Mouse (Mus musculus): ENCODE results near the gene Cmbl. TPM values are rescaled to one million over a fixed set of nuclear protein-coding genes. Genes with fewer than 3 reads are reported as not detected.

Cmbl gene
- polyA plus RNA-seq, 1 experiment from 2014 or later = 7.7 TPM

DNA sequence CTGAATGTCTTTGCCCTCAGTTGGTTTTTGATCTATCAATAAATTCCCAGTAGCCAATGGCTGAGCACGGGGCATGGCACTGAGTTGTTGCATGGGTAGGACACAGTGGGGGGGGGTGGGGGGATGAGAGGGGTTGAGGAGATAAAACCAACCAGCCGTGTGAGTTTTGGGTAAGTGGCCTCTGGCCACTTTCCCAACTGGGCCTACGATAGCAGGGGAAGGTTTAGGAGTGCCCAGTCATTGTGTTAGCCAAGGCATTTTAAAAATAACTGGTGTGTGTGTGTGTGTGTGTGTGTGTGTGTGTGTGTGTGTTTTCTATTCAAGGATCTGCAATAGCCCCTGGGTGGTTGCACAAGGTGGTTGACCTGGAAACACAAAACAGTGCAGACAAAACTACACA lies 21.9 kb upstream of the Cmbl start:
- Histone ChIP-seq H3K4me2 (no peak overlapping the region), H3K27ac (replicated peaks) (no peak overlapping the region), H3K9me3 (replicated peaks) (no peaks in the 10 kb centered on the region), H3K9ac (replicated peaks) (no peak overlapping the region), H3K27me3 (replicated peaks) (no peaks in the 10 kb centered on the region), H3K36me3 (no peaks in the 10 kb centered on the region), H3K4me1 (peaks cover 11% of the 10 kb centered on the region), H3K4me3 (replicated peaks) (no peak overlapping the region)
- 10% methylated on average over 3 of the region's 3 CpGs for WGBS
- no peak for ATAC-seq (ENCODE audit: low FRiP score)

DNA sequence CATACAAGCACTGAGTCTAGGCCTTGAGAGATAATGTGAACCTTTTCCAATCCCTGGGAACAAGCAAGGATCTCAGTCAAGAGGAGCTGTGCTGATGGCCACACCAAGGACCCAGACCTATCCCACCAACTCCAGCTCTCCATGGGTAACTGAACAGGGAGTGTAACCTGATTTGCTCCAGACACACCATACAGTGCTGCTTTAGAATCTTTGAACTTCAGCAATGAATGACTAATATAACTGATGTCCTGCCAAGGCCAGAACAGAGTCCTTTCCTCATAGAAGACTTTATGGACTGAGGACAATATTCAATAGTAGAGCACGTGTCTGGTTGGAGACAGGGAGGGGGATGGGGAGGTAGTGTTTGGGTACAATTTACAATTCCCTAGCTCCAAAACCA lies 20.1 kb upstream of the Cmbl start:
- Histone ChIP-seq H3K9me3 (replicated peaks) (no peaks in the 10 kb centered on the region), H3K4me1 (peaks cover 11% of the 10 kb centered on the region), H3K4me2 (no peak overlapping the region), H3K27me3 (replicated peaks) (no peaks in the 10 kb centered on the region), H3K27ac (replicated peaks) (no peak overlapping the region), H3K9ac (replicated peaks) (no peak overlapping the region), H3K4me3 (replicated peaks) (no peak overlapping the region), H3K36me3 (no peaks in the 10 kb centered on the region)
- ATAC-seq (ENCODE audit: low FRiP score) = no peak
- WGBS = 55% methylated on average over 1 of the region's 1 CpGs

DNA sequence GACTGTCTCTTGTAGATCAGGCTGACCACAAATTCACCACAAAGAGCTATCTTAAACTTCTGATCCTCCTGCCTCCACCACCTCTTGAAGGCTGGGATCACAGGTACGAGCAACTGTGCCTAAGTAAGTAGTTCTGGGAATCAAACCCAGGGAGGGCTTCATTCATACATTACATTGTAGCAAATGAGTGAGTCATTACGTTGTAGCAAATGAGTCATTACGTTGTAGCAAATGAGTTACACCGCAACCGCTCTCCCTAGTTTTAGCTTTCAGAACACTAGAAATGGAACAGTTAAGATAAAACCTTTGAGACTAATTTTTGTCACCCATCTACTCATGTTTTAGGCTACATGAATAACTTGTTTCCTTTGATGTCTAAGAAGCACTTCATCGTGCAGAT lies 18.9 kb upstream of the Cmbl start:
- no peak for ATAC-seq (ENCODE audit: low FRiP score)
- Histone ChIP-seq H3K27me3 (replicated peaks) (no peaks in the 10 kb centered on the region), H3K27ac (replicated peaks) (no peak overlapping the region), H3K4me3 (replicated peaks) (no peak overlapping the region), H3K4me2 (no peak overlapping the region), H3K4me1 (peaks cover 11% of the 10 kb centered on the region), H3K9me3 (replicated peaks) (no peaks in the 10 kb centered on the region), H3K36me3 (no peaks in the 10 kb centered on the region), H3K9ac (replicated peaks) (no peak overlapping the region)
- whole genome bisulfite sequencing = 89% methylated on average over 6 of the region's 6 CpGs

DNA sequence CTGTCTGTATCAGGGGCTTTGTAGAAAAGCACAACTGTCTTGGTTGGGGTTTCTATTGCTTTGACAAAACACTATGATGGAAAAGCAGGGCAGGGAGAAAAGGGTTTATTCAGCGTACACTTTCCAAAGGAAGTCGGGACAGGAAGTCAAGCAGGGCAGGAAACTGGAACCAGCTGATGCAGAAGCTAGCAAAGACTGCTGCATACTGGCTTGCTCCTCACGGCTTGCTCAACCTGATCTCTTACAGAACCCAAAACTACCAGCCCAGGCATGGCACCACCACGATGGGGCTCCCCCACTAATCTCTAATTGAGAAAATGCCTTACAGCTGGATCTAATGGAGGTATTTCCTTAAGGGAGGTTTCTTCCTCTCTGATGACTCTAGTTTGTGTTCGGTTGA lies 17.8 kb upstream of the Cmbl start:
- Histone ChIP-seq H3K9me3 (replicated peaks) (no peaks in the 10 kb centered on the region), H3K27ac (replicated peaks) (no peak overlapping the region), H3K4me1 (peaks cover 4% of the 10 kb centered on the region), H3K27me3 (replicated peaks) (no peaks in the 10 kb centered on the region), H3K9ac (replicated peaks) (no peak overlapping the region), H3K4me3 (replicated peaks) (no peak overlapping the region), H3K36me3 (no peaks in the 10 kb centered on the region), H3K4me2 (no peak overlapping the region)
- no peak for ATAC-seq (ENCODE audit: low FRiP score)
- 77% methylated on average over 5 of the region's 5 CpGs for WGBS

DNA sequence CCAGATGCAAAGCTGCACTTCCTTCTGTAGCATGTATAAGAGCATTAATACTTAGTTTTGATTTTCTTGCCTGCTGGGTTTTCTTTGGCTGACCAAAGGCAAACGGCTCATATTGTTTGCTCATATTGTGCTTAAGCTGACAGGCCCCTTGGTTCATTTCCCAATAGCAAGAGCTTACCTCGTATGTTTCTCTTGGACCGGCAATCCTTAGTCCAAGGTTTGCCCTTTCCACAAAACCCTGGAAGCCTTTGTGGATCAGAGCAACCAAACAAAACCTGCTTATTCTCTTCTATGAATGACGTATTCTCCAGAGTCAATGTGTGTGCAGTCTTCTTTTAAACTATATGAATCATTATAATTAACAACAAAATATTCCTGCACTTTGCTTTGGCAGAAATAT lies 14.8 kb upstream of the Cmbl start:
- Histone ChIP-seq H3K4me1 (no peaks in the 10 kb centered on the region), H3K9ac (replicated peaks) (no peak overlapping the region)
- 89% methylated on average over 4 of the region's 4 CpGs for WGBS

DNA sequence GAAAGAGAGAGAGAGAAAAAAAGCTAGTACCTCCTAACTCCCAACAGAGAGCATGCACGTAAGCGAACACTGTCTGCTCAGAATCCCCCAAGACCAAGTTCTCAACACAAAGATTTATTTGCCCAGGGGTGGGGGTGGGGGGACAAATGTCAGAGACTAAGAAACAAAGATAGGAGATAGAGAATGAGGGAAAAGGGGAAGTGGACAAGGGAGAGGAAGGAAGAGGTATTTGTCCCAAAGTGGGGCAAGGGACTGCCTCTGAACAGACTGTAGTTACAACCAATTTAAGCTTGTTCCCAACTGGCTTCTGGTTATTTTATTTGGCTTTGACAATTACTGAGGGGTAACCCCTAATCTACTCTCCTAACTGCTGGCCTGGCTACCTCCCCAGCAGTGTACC lies 10.3 kb upstream of the Cmbl start:
- Histone ChIP-seq H3K4me2 (no peak overlapping the region), H3K27me3 (replicated peaks) (no peaks in the 10 kb centered on the region), H3K9ac (replicated peaks) (no peak overlapping the region), H3K27ac (replicated peaks) (no peak overlapping the region), H3K36me3 (no peaks in the 10 kb centered on the region), H3K4me1 (no peaks in the 10 kb centered on the region), H3K4me3 (replicated peaks) (no peak overlapping the region), H3K9me3 (replicated peaks) (no peaks in the 10 kb centered on the region)
- ATAC-seq (ENCODE audit: low FRiP score) = no peak
- WGBS = 82% methylated on average over 2 of the region's 2 CpGs

More for the DNA sequence above, 14.8 kb upstream of the Cmbl start:
- Histone ChIP-seq H3K27me3 (replicated peaks) (no peaks in the 10 kb centered on the region), H3K9me3 (replicated peaks) (no peaks in the 10 kb centered on the region), H3K27ac (replicated peaks) (no peak overlapping the region), H3K4me3 (replicated peaks) (no peak overlapping the region), H3K4me2 (no peak overlapping the region), H3K36me3 (no peaks in the 10 kb centered on the region)
- ATAC-seq (ENCODE audit: low FRiP score) = no peak

DNA sequence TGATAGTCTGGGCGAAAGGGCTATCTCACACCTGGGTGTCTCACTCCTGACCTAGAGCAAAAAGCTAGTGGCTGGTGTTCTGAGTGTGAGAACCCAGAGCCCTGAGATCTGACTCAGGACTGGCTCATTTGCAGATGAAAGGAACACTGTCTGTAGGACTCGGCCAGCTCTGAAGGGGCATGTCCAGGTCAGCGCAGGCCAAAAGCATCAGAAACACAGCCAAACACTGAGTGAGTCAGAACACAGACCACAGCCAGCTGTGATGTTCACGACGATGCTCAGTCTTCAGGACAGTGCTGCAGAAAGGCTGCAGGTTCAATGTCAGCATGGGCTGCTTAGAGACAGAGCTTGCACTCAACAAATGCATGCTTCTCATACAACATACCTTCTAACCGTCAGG lies 3.8 kb upstream of the Cmbl start:
- ATAC-seq (ENCODE audit: low FRiP score) = no peak

DNA sequence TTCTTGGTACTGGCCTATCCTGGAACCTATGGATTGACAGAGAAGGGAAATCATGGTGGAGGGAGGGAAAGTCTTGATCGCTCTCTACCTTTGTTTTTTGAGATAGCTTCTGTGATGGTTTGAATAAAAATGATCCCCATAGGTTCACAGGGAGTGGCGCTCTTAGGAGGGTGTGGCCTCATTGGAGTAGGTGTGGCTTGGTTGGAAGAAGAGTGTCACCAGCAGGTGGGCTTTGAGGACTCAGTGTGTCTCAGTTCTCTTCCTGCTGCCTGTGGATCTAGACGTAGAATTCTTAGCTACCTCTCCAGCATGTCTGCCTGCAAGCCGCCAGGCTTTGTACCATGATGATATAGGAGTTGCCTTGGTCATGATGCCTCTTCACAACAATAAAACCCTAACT lies 3.2 kb upstream of the Cmbl start:
- no peak overlapping the region for H3K9ac ChIP-seq (replicated peaks)
- no peak overlapping the region for H3K27ac ChIP-seq (replicated peaks)
- no peaks in the 10 kb centered on the region for H3K9me3 ChIP-seq (replicated peaks)
- no peaks in the 10 kb centered on the region for H3K36me3 ChIP-seq
- H3K4me3 ChIP-seq (replicated peaks) = no peak overlapping the region
- no peaks in the 10 kb centered on the region for H3K27me3 ChIP-seq (replicated peaks)
- H3K4me1 ChIP-seq = no peaks in the 10 kb centered on the region
- no peak overlapping the region for H3K4me2 ChIP-seq
- no peak for ATAC-seq (ENCODE audit: low FRiP score)
- 94% methylated on average over 4 of the region's 4 CpGs for WGBS

More for the DNA sequence above, 3.8 kb upstream of the Cmbl start:
- H3K27ac ChIP-seq (replicated peaks) = no peak overlapping the region
- H3K27me3 ChIP-seq (replicated peaks) = no peaks in the 10 kb centered on the region
- no peak overlapping the region for H3K4me3 ChIP-seq (replicated peaks)
- no peak overlapping the region for H3K9ac ChIP-seq (replicated peaks)
- no peaks in the 10 kb centered on the region for H3K4me1 ChIP-seq
- no peak overlapping the region for H3K4me2 ChIP-seq
- H3K9me3 ChIP-seq (replicated peaks) = no peaks in the 10 kb centered on the region
- H3K36me3 ChIP-seq = no peaks in the 10 kb centered on the region
- 66% methylated on average over 6 of the region's 6 CpGs for WGBS

DNA sequence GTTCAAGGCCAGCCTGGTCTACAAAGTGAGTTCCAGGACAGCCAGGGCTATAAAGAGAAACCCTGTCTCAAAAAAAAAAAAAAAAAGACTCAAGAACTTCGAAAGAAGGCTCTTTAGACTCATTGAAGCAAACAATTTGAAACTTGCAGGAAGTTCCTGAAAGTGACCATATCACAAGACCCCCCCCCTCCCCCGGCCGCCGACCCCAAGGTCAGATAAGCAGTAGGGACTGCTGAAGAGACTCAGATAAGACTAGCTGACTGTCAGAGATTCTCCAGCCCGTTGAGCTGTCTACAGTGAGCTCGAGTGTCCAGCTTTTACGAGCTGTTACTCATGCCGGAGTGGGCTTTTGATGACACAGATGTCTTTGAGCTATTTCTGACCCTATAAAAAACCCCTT lies 2.3 kb upstream of the Cmbl start:
- no peaks in the 10 kb centered on the region for H3K27me3 ChIP-seq (replicated peaks)
- H3K9me3 ChIP-seq (replicated peaks) = no peaks in the 10 kb centered on the region
- no peak for ATAC-seq (ENCODE audit: low FRiP score)
- no peaks in the 10 kb centered on the region for H3K36me3 ChIP-seq
- no peak overlapping the region for H3K9ac ChIP-seq (replicated peaks)
- no peak overlapping the region for H3K27ac ChIP-seq (replicated peaks)
- H3K4me3 ChIP-seq (replicated peaks) = no peak overlapping the region
- H3K4me2 ChIP-seq = no peak overlapping the region
- 86% methylated on average over 8 of the region's 8 CpGs for WGBS
- no peaks in the 10 kb centered on the region for H3K4me1 ChIP-seq

DNA sequence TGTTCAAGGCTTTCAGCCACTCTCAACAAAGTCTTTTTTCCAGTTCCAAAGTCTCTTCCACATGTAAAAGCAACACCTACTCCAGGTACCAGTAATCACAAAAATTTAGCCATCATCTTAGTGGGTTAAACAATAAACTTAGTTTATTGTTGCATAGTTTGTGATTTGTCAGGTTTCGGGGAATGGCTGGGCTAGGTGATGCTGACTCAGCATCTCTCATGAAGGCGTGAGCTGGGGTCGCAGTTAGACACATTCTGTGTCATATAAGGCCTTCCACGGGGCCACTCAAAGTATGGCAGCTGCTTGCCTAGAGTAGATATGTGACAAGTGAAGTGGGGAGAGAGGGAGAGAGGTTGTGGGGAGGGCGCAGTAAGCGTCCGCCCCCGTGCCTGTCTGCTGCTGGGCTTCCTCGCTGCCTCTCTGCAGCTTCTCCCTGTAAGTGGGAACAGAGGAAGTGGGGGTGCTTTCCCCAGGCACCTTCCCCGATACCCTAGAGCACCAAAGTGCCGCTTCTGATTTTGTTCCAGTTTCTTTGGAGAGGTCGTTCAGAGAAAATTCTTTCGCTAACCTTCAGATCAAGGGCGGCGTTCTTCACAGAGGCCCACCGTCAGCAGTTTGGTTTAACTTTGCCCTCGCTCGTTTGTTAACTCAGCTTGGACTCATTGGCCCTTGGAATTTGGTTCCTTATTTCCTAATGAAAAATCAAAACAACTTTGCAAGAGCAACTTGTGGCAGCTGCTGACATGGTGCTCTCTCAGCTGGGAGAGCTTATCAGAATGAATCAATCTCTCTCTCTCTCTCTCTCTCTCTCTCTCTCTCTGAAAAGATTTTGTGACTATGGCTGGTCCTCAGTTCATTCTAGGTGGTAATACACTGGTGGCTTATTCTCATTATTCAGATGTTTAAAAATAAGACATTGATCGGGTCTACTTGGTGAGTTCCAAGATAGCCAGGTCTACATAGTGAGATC lies 1.3 kb upstream of the Cmbl start:
- 75% methylated on average over 19 of the region's 19 CpGs for WGBS
- ATAC-seq (ENCODE audit: low FRiP score) = no peak
- no peaks in the 10 kb centered on the region for H3K36me3 ChIP-seq

DNA sequence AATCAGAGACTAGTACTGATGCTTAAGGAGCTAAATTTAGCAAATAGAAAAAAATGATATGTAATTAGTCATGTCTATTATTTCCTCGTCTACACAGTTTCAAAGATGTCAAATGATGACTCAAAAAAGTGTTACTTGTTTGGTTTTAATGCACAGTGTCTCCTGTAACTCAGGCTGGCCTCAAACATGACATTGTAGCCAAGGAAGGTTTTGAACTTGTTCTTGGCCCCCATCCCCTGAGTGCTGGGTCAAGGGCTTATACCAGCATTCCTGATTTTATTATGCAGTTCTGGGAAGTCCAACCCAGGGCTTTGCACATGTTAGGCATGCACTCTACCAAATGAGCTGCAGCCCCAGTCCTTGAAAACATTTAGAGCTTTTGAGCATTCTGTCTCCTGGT lies 597 bp downstream of the Cmbl start:
- H3K27ac ChIP-seq (replicated peaks) = no peak overlapping the region
- 80% methylated on average over 1 of the region's 1 CpGs for WGBS
- 0 out of 2 replicates have a peak, but pooled peaks cover 5% of the 10 kb centered on the region for H3K4me1 ChIP-seq
- H3K4me2 ChIP-seq = no peak overlapping the region
- H3K36me3 ChIP-seq = no peaks in the 10 kb centered on the region
- H3K4me3 ChIP-seq (replicated peaks) = no peak overlapping the region
- no peaks in the 10 kb centered on the region for H3K27me3 ChIP-seq (replicated peaks)
- ATAC-seq (ENCODE audit: low FRiP score) = no peak
- no peak overlapping the region for H3K9ac ChIP-seq (replicated peaks)
- no peaks in the 10 kb centered on the region for H3K9me3 ChIP-seq (replicated peaks)

More for the DNA sequence above, 1.3 kb upstream of the Cmbl start:
- H3K4me2 ChIP-seq = no peak overlapping the region
- H3K9me3 ChIP-seq (replicated peaks) = no peaks in the 10 kb centered on the region
- H3K4me1 ChIP-seq = 0 out of 2 replicates have a peak, but pooled peaks cover 5% of the 10 kb centered on the region
- no peak overlapping the region for H3K9ac ChIP-seq (replicated peaks)
- no peak overlapping the region for H3K27ac ChIP-seq (replicated peaks)
- no peak overlapping the region for H3K4me3 ChIP-seq (replicated peaks)
- H3K27me3 ChIP-seq (replicated peaks) = no peaks in the 10 kb centered on the region

DNA sequence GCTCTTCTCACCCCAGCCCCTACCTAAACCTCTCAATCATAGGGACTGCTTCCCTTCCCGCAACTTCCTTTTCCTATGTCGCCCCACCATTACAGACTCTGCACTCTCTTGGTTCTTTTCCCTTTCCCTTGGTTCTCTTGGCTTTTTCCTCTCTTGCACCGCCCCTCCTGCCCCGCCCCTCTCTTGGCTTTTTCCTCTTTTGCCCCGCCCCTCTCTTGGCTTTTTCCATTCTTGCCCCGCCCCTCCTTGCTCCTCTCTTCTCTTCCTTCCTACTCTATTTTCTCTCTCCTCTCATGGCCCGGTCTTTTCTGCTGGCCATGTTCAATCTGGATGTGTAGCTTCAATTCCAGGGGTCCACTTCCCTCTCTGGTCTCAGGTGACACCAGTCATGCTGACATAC lies 2.2 kb downstream of the Cmbl start:
- Histone ChIP-seq H3K27ac (replicated peaks) (no peak overlapping the region), H3K4me2 (no peak overlapping the region), H3K9me3 (replicated peaks) (no peaks in the 10 kb centered on the region), H3K9ac (replicated peaks) (no peak overlapping the region), H3K27me3 (replicated peaks) (no peaks in the 10 kb centered on the region), H3K4me3 (replicated peaks) (no peak overlapping the region), H3K36me3 (no peaks in the 10 kb centered on the region), H3K4me1 (0 out of 2 replicates have a peak, but pooled peaks cover 5% of the 10 kb centered on the region)
- no peak for ATAC-seq (ENCODE audit: low FRiP score)
- 68% methylated on average over 7 of the region's 7 CpGs for WGBS

All from neural tube, embryonic 15.5 days (tissue).